In the genomic region with DNA sequence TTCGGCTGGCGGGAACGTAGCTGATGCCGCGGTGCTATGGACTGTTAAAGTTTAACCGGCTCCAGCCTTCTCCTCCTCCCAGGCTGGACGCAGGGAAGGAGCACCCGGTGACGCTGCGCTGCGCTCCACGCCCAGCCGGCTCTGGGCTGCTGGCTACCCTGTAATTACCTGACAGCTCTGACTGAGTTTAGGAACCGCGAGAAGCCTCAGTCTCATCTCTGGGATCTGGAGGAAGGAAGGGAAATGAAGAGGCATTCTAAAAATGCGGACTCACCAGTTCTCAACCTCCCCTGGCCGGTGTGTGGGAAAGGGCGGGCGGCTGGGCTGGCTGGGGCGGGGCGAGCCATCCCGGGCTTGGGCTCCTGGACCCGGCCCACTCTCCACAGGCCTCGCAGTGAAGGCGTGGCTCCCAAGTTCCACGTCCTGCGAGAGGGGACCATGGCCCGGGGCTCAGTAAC, we compare ENCODE assay signal across 8 mouse cellular contexts. TPM values are rescaled to one million over a fixed set of nuclear protein-coding genes. Genes with fewer than 3 reads are reported as not detected.
A peak's percentile ranks its signal among the peaks of the same experiment; 100 is the strongest.
DNase-seq lines count a peak whose midpoint lies in the region; ATAC-seq and TF ChIP-seq lines count a peak whose summit lies in the region.

No protein-coding gene starts in this region.

- peak; percentile 18 to 30 for DNase-seq in cerebellum, adult 2 months
- DNase-seq in cerebellum, adult 9-10 months = no peak
- peak; percentile 20 for DNase-seq in fibroblast of lung, adult 2 months (ENCODE audit: low read depth)
- DNase-seq in heart, postnatal 14 days = peak; percentile 46 to 53
- DNase-seq in kidney, postnatal 4 days = peak; percentile 71 to 84
- peak; percentile 93 for DNase-seq in midbrain, embryonic 11.5 days (ENCODE audit: low spot score, missing footprints)
- no peak for DNase-seq in layer of hippocampus, adult 8-10 months (ENCODE audit: low spot score in 2 of 2)

- H3K4me3 ChIP-seq in cerebellum, adult 2 months (replicated peaks; ENCODE audit: insufficient read depth, low read depth, low read length) = peak overlapping the region; percentile 45
- peak overlapping the region; percentile 21; the same call in 1 of the 2 replicates for H3K4me3 ChIP-seq in midbrain, embryonic 11.5 days (ENCODE audit: low read depth, low read length)

- no peak overlapping the region for H3K27ac ChIP-seq in cerebellum, adult 2 months (ENCODE audit: insufficient read depth, low read length)
- no peak overlapping the region for H3K27ac ChIP-seq in midbrain, embryonic 11.5 days (ENCODE audit: low read depth, low read length)

- H3K27me3 ChIP-seq in cerebellum, adult 2 months (ENCODE audit: control insufficient read depth, insufficient read depth, low read length) = no peaks in the 10 kb centered on the region
- peaks cover 20% of the 10 kb centered on the region for H3K27me3 ChIP-seq in midbrain, embryonic 11.5 days (ENCODE audit: control insufficient read depth, insufficient read depth, low read length)

- 5% methylated on average over 28 of the region's 28 CpGs for WGBS in cerebellum, adult 2 months
- WGBS in midbrain, embryonic 11.5 days = 2% methylated on average over 28 of the region's 28 CpGs

- no peaks in the 10 kb centered on the region for H3K36me3 ChIP-seq in midbrain, embryonic 11.5 days (ENCODE audit: control insufficient read depth, insufficient read depth, low read length)

- TF ChIP-seq CTCF in cerebellum, adult 2 months (IDR thresholded peaks at IDR 0.05; ENCODE audit: borderline replicate concordance, insufficient read depth, low read depth, low read length) = no peak

- TF ChIP-seq POLR2A in cerebellum, adult 2 months (IDR thresholded peaks at IDR 0.05; ENCODE audit: borderline replicate concordance, insufficient read depth, low read length) = no peak

- H3K9me3 ChIP-seq in midbrain, embryonic 11.5 days (ENCODE audit: control insufficient read depth, low read length) = no peaks in the 10 kb centered on the region

- H3K9ac ChIP-seq in midbrain, embryonic 11.5 days (ENCODE audit: low read length) = no peak overlapping the region

- intact Hi-C loops in heart, postnatal 14 days (cut with DNase I) = no loop called here

- H3K4me1 ChIP-seq in cerebellum, adult 2 months (ENCODE audit: control insufficient read depth, insufficient read depth, low read length) = peaks cover 6% of the 10 kb centered on the region
- peaks cover 16% of the 10 kb centered on the region for H3K4me1 ChIP-seq in midbrain, embryonic 11.5 days (ENCODE audit: control insufficient read depth, insufficient read depth, low read length)

- H3K4me2 ChIP-seq in midbrain, embryonic 11.5 days = peak overlapping the region; percentile 39

- ATAC-seq in midbrain, embryonic 11.5 days (ENCODE audit: low FRiP score) = peak; percentile 33; the same call in 1 of the 2 replicates
- no peak for ATAC-seq in activated CD4-positive, CD25-positive, alpha-beta regulatory T cell, adult 4 months

RNA-seq across cellular contexts. Expression of a gene that starts 56.7 kb away (rescaled TPM):
- polyA plus RNA-seq in cerebellum, adult 2 months (2012; rRNA removed) = 53.0 and 54.0 TPM in 2 replicates
- 1 to 10 TPM; 7.8 to 8.1 TPM for total RNA-seq in heart, postnatal 14 days (2021)
- 27.8 and 30.9 TPM in 2 replicates for polyA plus RNA-seq in midbrain, embryonic 11.5 days (2014; fragmentation: Nextera tagmentation; extraction: Ambion mirVana)
- 10 to 100 TPM; 10.8 to 14.4 TPM for polyA plus RNA-seq in activated CD4-positive, CD25-positive, alpha-beta regulatory T cell, adult 4 months (2017; shearing (Covaris generic))
- total RNA-seq in layer of hippocampus, adult 8-10 months (2022) = 10 to 100 TPM; 41.0 to 47.8 (median 43.0) TPM

Comparison
In these comparisons a context has a peak if more than half of its experiments do, and no peak if none do; other contexts are left out.
1. DNase-seq: peak in cerebellum, adult 2 months (2 of 2), fibroblast of lung, adult 2 months (single experiment), heart, postnatal 14 days (2 of 2), kidney, postnatal 4 days (2 of 2) and midbrain, embryonic 11.5 days (single experiment); none in cerebellum, adult 9-10 months (single experiment) and layer of hippocampus, adult 8-10 months (0 of 2).